ENCODE assay signal across 9 mouse cellular contexts in the genomic region with DNA sequence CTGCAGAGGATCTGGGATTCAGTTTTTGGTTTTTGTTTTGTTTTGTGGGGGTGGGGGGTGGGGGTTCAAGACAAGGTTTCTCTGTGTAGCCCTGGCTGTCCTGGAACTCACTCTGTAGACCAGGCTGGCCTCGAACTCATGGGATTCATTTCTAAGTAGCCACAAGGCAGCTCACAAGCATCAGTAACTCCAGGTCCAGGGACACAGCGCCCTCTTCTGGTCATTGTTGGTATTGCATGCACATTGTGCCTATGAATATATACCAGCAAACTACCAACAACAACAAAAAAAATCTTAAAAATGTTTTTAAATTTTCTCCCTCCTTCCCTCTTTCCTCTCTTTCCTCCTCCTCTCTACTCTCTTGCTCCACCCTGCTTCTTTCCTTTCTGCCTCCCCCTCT. TPM values are rescaled to one million over a fixed set of nuclear protein-coding genes. Genes with fewer than 3 reads are reported as not detected.
DNase-seq lines count a peak whose midpoint lies in the region; ATAC-seq and TF ChIP-seq lines count a peak whose summit lies in the region.
"Had no signal": no experiment of that assay in that cellular context is flagged by ENCODE, and none has a peak within 500 bp of the region (broad histone marks: within the 10 kb centered on the region; RNA-seq: fewer than 3 reads in every experiment).

No protein-coding gene starts in this region.

- ATAC-seq in hindbrain, embryonic 11.5 days (ENCODE audit: low FRiP score) = no peak
- ATAC-seq in liver, postnatal 0 days = no peak

- H3K4me1 ChIP-seq in hindbrain, embryonic 11.5 days (replicated peaks; ENCODE audit: control insufficient read depth, insufficient read depth, low read length) = no peaks in the 10 kb centered on the region
- no peaks in the 10 kb centered on the region for H3K4me1 ChIP-seq in hindbrain, embryonic 10.5 days (replicated peaks)
- H3K4me1 ChIP-seq in liver, postnatal 0 days (ENCODE audit: insufficient read depth) = no peaks in the 10 kb centered on the region
- H3K4me1 ChIP-seq: liver, embryonic 13.5 days had no signal

- 24% methylated on average over 2 of the region's 2 CpGs for WGBS in hindbrain, embryonic 11.5 days
- 32% methylated on average over 2 of the region's 2 CpGs for WGBS in hindbrain, embryonic 10.5 days
- WGBS in liver, postnatal 0 days (ENCODE audit: insufficient replicate concordance) = 12% methylated on average over 2 of the region's 2 CpGs

- H3K27me3 ChIP-seq in hindbrain, embryonic 11.5 days (ENCODE audit: control insufficient read depth, insufficient read depth, low read length) = no peaks in the 10 kb centered on the region
- H3K27me3 ChIP-seq in hindbrain, embryonic 10.5 days (ENCODE audit: insufficient read depth, poor library complexity, severe bottlenecking) = no peaks in the 10 kb centered on the region
- no peaks in the 10 kb centered on the region for H3K27me3 ChIP-seq in liver, postnatal 0 days (ENCODE audit: insufficient read depth, low read length)

- H3K4me3 ChIP-seq in hindbrain, embryonic 11.5 days (ENCODE audit: low read depth, low read length) = no peak overlapping the region
- H3K4me3 ChIP-seq in hindbrain, embryonic 10.5 days = no peak overlapping the region
- no peak overlapping the region for H3K4me3 ChIP-seq in liver, postnatal 0 days (ENCODE audit: low read depth, low read length)
- H3K4me3 ChIP-seq: liver, embryonic 13.5 days had no signal

- no peaks in the 10 kb centered on the region for H3K9me3 ChIP-seq in hindbrain, embryonic 11.5 days (ENCODE audit: control insufficient read depth, low read length)
- H3K9me3 ChIP-seq in hindbrain, embryonic 10.5 days = no peaks in the 10 kb centered on the region
- H3K9me3 ChIP-seq in liver, postnatal 0 days (ENCODE audit: low read length) = no peaks in the 10 kb centered on the region
- H3K9me3 ChIP-seq: liver, embryonic 13.5 days had no signal

- H3K9ac ChIP-seq in hindbrain, embryonic 11.5 days (ENCODE audit: low read depth, low read length) = no peak overlapping the region
- H3K9ac ChIP-seq in liver, postnatal 0 days (replicated peaks) = no peak overlapping the region
- H3K9ac ChIP-seq: liver, embryonic 13.5 days had no signal

- H3K4me2 ChIP-seq in hindbrain, embryonic 11.5 days (replicated peaks; ENCODE audit: low read depth, low read length) = no peak overlapping the region
- no peak overlapping the region for H3K4me2 ChIP-seq in liver, postnatal 0 days (ENCODE audit: low read depth, low read length)
- H3K4me2 ChIP-seq: liver, embryonic 13.5 days had no signal

- no peaks in the 10 kb centered on the region for H3K36me3 ChIP-seq in hindbrain, embryonic 11.5 days (ENCODE audit: control insufficient read depth, insufficient read depth, low read length)
- H3K36me3 ChIP-seq in hindbrain, embryonic 10.5 days = no peaks in the 10 kb centered on the region
- no peaks in the 10 kb centered on the region for H3K36me3 ChIP-seq in liver, postnatal 0 days (replicated peaks; ENCODE audit: insufficient read depth, low read length)
- H3K36me3 ChIP-seq: liver, embryonic 13.5 days had no signal

- TF ChIP-seq CTCF in liver, postnatal 0 days (IDR thresholded peaks at IDR 0.05; ENCODE audit: low read depth) = peak; percentile 88

- peak; percentile 62 for DNase-seq in hindbrain, embryonic 11.5 days (ENCODE audit: low spot score)
- DNase-seq in hindbrain, embryonic 10.5 days (ENCODE audit: low spot score) = no peak
- peak; percentile 37 to 75 for DNase-seq in spleen, postnatal 10 days (ENCODE audit: low spot score in 2 of 2)
- no peak for DNase-seq in spleen, postnatal 36 days (ENCODE audit: low spot score in 2 of 2)
- peak; percentile 69 for DNase-seq in c-Kit-positive CD71-negative TER-119-negative erythroid progenitor cells, embryonic 14.5 days (ENCODE audit: low read depth)
- DNase-seq in liver, postnatal 0 days = peak; percentile 72
- peak; percentile 52 to 60 for DNase-seq in thymus, postnatal 36 days
- DNase-seq in cerebellum, adult 11-12 months = no peak
- DNase-seq: liver, embryonic 13.5 days had no signal

- TF ChIP-seq EP300 in liver, postnatal 0 days (IDR thresholded peaks at IDR 0.05; ENCODE audit: low read depth) = no peak

- no peak overlapping the region for H3K27ac ChIP-seq in hindbrain, embryonic 11.5 days (ENCODE audit: low read depth, low read length)
- H3K27ac ChIP-seq in hindbrain, embryonic 10.5 days = no peak overlapping the region
- no peak overlapping the region for H3K27ac ChIP-seq in liver, postnatal 0 days (ENCODE audit: low read depth)
- H3K27ac ChIP-seq: liver, embryonic 13.5 days had no signal

RNA-seq across cellular contexts. Expression of gene Myzap, which starts 22.5 kb away (rescaled TPM):
- polyA plus RNA-seq in hindbrain, embryonic 11.5 days (2014; fragmentation: Nextera tagmentation; extraction: Ambion mirVana) = 5.3 and 6.4 TPM in 2 replicates
- polyA plus RNA-seq in hindbrain, embryonic 10.5 days (2016; fragmentation: Nextera tagmentation; extraction: Ambion mirVana) = 4.4 and 4.9 TPM in 2 replicates
- 2.8 and 3.7 TPM in 2 replicates for polyA plus RNA-seq in liver, postnatal 0 days (2015; fragmentation: Nextera tagmentation; extraction: Ambion mirVana)

Comparison
In these comparisons a context has a peak if more than half of its experiments do, and no peak if none do; other contexts are left out.
1. DNase-seq: peak in hindbrain, embryonic 11.5 days (single experiment), spleen, postnatal 10 days (2 of 2), c-Kit-positive CD71-negative TER-119-negative erythroid progenitor cells, embryonic 14.5 days (single experiment), liver, postnatal 0 days (single experiment) and thymus, postnatal 36 days (2 of 2); none in hindbrain, embryonic 10.5 days (single experiment), spleen, postnatal 36 days (0 of 2) and cerebellum, adult 11-12 months (single experiment).